Mouse (Mus musculus) G1E (cell line): ENCODE results near the gene Plek.
"Not testable (repeated sequence)": the region's sequence is repeated elsewhere in the genome, so short reads cannot be mapped to it uniquely, and the experiment has no call there.

Experiments used
- CTCF ChIP-seq: IDR thresholded peaks from 2 replicates; pipeline ENCODE4 v1.5.1; 2012; ENCODE audit warnings: low read depth, low read length, inconsistent platforms, mixed read lengths
- TAL1 ChIP-seq: conservative IDR thresholded peaks from 2 replicates; pipeline ENCODE4 v1.6.1; 2012; ENCODE audit warnings: low read depth, low read length, inconsistent platforms, mixed read lengths

- TF ChIP-seq CTCF, TAL1: not testable (repeated sequence)
Measured at GRCm38 (mm10) chr11:17069360-17069759, 17.2 kb upstream of the Plek start.
